Mouse (Mus musculus) hindbrain, embryonic 10.5 days (tissue): ENCODE measurements around the gene Polr3gl. TPM values are rescaled to one million over a fixed set of nuclear protein-coding genes. Genes with fewer than 3 reads are reported as not detected.

Experiments
- DNase-seq: peaks from one replicate; pipeline ENCODE4 v3.0.0-alpha.2; 2017; ENCODE audit warnings: low spot score
- H3K27ac ChIP-seq: fragments of 300-500 bp; sonication (generic); 2 replicates; pipeline ENCODE4 v1.5.1; 2016; ENCODE audit warnings: mild to moderate bottlenecking, moderate library complexity
- H3K27me3 ChIP-seq: fragments of 300-500 bp; sonication (generic); 2 replicates; pipeline ENCODE4 v1.6.1; 2016; ENCODE audit warnings: mild to moderate bottlenecking; ENCODE audit not compliant: poor library complexity, insufficient read depth, severe bottlenecking
- H3K36me3 ChIP-seq: fragments of 300-500 bp; sonication (generic); 2 replicates; pipeline ENCODE4 v1.6.1; 2016; ENCODE audit warnings: mild to moderate bottlenecking, moderate library complexity
- H3K4me1 ChIP-seq: fragments of 300-500 bp; sonication (generic); replicated peaks from 2 replicates; pipeline ENCODE4 v1.6.1; 2016; ENCODE audit warnings: mild to moderate bottlenecking
- H3K4me3 ChIP-seq: fragments of 300-500 bp; sonication (generic); 2 replicates; pipeline ENCODE4 v1.5.1; 2016; ENCODE audit warnings: mild to moderate bottlenecking, moderate library complexity
- H3K9me3 ChIP-seq: fragments of 300-500 bp; sonication (generic); 2 replicates; pipeline ENCODE4 v1.6.1; 2016; ENCODE audit warnings: mild to moderate bottlenecking, moderate library complexity
- whole genome bisulfite sequencing: fragments of 180-500 bp; shearing (Covaris S2); methylation state at CpG from one replicate; pipeline ENCODE4 v1.1.7; 2016; 5-methylcytosine and 5-hydroxymethylcytosine counted together
- polyA plus RNA-seq: library from polyadenylated mRNA; unstranded; fragments of >200 nt; fragmentation: Nextera tagmentation; extraction: Ambion mirVana; gene quantifications from 2 replicates; pipeline ENCODE4 v1.2.1, GENCODE M21; 2016

Gene Polr3gl
- polyA plus RNA-seq, 1 experiment from 2014 or later: 29.4 TPM

- 76% methylated on average over 8 of the region's 8 CpGs for WGBS
- Histone ChIP-seq H3K4me1 (peaks cover 56% of the 10 kb centered on the region), H3K27me3 (no peaks in the 10 kb centered on the region), H3K27ac (peak overlapping the region; percentile 47; the same call in 1 of the 2 replicates), H3K36me3 (no peaks in the 10 kb centered on the region), H3K9me3 (no peaks in the 10 kb centered on the region), H3K4me3 (no peak overlapping the region)
- DNase-seq: no peak
Observed at GRCm38 (mm10) chr3:96575272-96575984, 18.6 kb downstream of the Polr3gl start.

DNA sequence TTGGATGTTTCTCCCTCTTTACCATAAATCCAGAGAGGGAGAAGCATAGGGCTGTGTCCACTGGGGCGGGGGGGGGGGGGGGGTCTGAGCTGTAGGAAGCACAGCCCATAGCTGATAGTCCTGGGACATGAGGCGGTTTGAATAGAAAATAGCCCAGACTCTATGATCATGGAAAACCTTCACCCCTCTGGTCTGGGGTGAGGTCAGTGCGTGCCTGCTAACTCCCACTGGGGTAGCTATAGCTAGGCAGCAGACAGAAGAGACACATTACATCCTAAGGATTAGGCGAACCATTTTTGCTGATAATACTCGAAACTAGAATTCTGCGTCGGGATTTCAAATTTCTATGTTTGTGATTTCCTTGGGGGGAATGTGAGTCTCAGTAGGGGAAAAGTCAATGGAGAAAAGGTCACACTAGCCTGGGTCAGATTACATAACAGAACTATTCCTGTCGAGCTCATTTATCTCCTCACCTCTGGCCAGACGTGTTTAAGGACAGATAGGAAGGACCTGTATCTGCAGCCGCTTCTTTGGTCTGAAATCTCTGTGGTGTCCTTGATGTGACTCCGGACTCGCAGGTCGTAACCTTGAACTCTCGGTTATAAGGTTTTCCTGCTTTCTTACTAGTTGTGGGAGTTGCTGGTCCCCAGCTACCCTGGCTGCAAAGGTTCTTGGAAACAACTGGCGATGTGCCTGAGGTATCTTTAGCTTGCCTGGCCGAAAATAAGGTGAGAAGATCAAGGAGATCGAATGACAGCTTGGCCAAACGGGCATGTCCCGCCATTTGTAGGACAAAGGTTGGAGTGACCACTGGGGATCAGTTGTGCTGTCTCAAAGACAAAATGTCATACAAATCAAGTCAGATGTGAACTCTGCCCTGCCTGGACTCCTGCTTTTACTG lies 20.1 kb downstream of the Polr3gl start:
- H3K9me3 ChIP-seq: no peaks in the 10 kb centered on the region
- H3K4me1 ChIP-seq: peaks cover 51% of the 10 kb centered on the region
- 72% methylated on average over 19 of the region's 19 CpGs for WGBS
- H3K4me3 ChIP-seq: no peak overlapping the region
- no peak overlapping the region for H3K27ac ChIP-seq
- no peaks in the 10 kb centered on the region for H3K27me3 ChIP-seq
- H3K36me3 ChIP-seq: no peaks in the 10 kb centered on the region
- no peak for DNase-seq

- Histone ChIP-seq H3K36me3 (no peaks in the 10 kb centered on the region), H3K4me1 (peaks cover 46% of the 10 kb centered on the region), H3K27me3 (no peaks in the 10 kb centered on the region), H3K9me3 (no peaks in the 10 kb centered on the region), H3K27ac (0 out of 2 replicates have a peak overlapping the region, but pooled peaks have one; percentile 35), H3K4me3 (no peak overlapping the region)
- WGBS: 79% methylated on average over 16 of the region's 16 CpGs
- no peak for DNase-seq
Observed at GRCm38 (mm10) chr3:96571896-96572698, 21.9 kb downstream of the Polr3gl start.

- WGBS: 71% methylated on average over 2 of the region's 2 CpGs
- no peaks in the 10 kb centered on the region for H3K27me3 ChIP-seq
- no peak overlapping the region for H3K27ac ChIP-seq
- no peaks in the 10 kb centered on the region for H3K36me3 ChIP-seq
- no peaks in the 10 kb centered on the region for H3K9me3 ChIP-seq
- H3K4me1 ChIP-seq: peaks cover 38% of the 10 kb centered on the region
- H3K4me3 ChIP-seq: no peak overlapping the region
- no peak for DNase-seq
Observed at GRCm38 (mm10) chr3:96571336-96571735, 22.6 kb downstream of the Polr3gl start.

- 80% methylated on average over 7 of the region's 7 CpGs for WGBS
- no peaks in the 10 kb centered on the region for H3K36me3 ChIP-seq
- DNase-seq: no peak
- no peak overlapping the region for H3K27ac ChIP-seq
- H3K9me3 ChIP-seq: no peaks in the 10 kb centered on the region
- no peak overlapping the region for H3K4me3 ChIP-seq
- H3K4me1 ChIP-seq: peaks cover 31% of the 10 kb centered on the region
- no peaks in the 10 kb centered on the region for H3K27me3 ChIP-seq
Observed at GRCm38 (mm10) chr3:96570643-96571042, 23.3 kb downstream of the Polr3gl start.

DNA sequence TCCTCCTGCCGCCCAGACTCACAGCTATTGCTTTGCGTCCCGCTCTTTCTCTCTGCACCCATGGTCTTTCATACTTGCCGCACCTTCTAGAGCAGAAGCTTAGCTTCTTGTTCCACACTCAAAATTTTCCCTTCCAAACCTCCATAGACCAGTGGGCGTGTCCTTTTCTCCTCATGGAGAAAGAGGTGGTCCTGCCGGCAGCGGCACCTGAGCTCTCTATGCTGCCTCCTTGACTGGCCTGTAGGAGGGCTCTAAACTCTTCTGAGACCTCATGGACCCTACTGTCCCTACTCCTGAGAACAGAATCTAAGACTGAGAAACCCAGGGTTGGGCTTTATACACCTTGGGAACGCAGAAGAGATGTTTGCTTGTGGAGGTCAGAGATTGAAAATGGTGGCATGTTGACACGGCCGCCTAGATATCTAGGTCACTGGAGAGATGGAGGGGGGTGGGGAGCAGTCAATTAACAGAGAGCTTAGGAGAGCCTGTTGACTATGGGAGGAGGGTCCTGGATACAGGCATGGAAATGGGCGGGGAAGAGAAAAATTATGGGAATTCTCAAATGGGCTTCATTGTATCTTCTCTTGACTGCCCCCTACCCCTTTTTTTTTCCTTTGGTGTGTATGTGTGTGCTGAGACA lies 23.9 kb downstream of the Polr3gl start:
- Histone ChIP-seq H3K4me1 (peaks cover 26% of the 10 kb centered on the region), H3K36me3 (no peaks in the 10 kb centered on the region), H3K27me3 (no peaks in the 10 kb centered on the region), H3K9me3 (no peaks in the 10 kb centered on the region), H3K4me3 (no peak overlapping the region), H3K27ac (no peak overlapping the region)
- whole genome bisulfite sequencing: 87% methylated on average over 11 of the region's 11 CpGs
- no peak for DNase-seq

DNA sequence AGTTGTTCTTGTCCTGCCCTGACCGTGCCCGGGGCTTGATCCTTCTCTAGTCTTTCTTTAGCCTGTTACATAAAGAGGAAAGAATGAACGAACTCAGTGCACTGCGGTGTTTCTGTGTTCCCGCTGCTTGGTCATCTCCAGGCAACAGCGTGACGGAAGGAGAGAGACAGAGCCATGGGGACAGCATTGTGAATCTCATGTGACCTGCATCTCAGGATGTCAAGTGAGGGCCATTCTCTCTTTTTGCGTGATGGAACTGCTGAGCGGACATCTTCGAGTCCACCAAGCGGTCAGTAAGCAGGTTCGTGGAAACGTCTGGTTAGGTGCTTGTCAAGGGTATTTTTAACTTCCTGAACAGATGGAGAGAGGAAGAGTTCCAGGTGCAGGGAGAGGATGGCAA lies 24.5 kb downstream of the Polr3gl start:
- no peaks in the 10 kb centered on the region for H3K9me3 ChIP-seq

DNA sequence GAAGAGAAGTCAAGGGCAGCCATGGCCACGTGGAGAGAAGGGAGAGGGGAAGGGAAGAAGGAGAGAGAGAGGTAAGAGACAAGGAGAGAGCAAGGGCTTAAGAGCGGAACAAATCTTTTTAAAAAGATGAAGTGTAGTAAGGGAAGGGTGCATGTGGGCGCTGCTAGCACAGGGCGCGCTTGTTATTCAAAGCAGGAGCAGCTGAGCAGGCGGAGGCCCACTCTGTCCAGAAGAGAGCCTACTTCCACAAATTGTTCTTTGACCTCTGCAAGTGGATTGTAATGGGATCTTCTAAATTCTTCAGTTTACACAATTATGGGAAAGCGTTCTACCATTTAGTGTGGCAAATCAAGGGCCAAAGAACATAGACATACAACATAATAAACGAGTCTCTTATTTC lies 25.4 kb downstream of the Polr3gl start:
- Histone ChIP-seq H3K27me3 (no peaks in the 10 kb centered on the region), H3K4me3 (no peak overlapping the region), H3K9me3 (no peaks in the 10 kb centered on the region), H3K27ac (no peak overlapping the region), H3K4me1 (peaks cover 25% of the 10 kb centered on the region), H3K36me3 (no peaks in the 10 kb centered on the region)
- WGBS: 78% methylated on average over 8 of the region's 8 CpGs
- DNase-seq: no peak

More for the DNA sequence above, 24.5 kb downstream of the Polr3gl start:
- DNase-seq: no peak
- WGBS: 88% methylated on average over 13 of the region's 13 CpGs
- Histone ChIP-seq H3K27ac (no peak overlapping the region), H3K4me3 (no peak overlapping the region), H3K4me1 (peaks cover 25% of the 10 kb centered on the region), H3K27me3 (no peaks in the 10 kb centered on the region), H3K36me3 (no peaks in the 10 kb centered on the region)

GRCm38 (mm10) chr3:96566661-96567450 lies 27.1 kb downstream of the Polr3gl start:
- Histone ChIP-seq H3K4me1 (peaks cover 22% of the 10 kb centered on the region), H3K4me3 (no peak overlapping the region), H3K27ac (no peak overlapping the region), H3K9me3 (no peaks in the 10 kb centered on the region), H3K36me3 (no peaks in the 10 kb centered on the region), H3K27me3 (no peaks in the 10 kb centered on the region)
- 92% methylated on average over 8 of the region's 8 CpGs for WGBS
- no peak for DNase-seq

GRCm38 (mm10) chr3:96565105-96565504 lies 28.9 kb downstream of the Polr3gl start:
- Histone ChIP-seq H3K27me3 (no peaks in the 10 kb centered on the region), H3K27ac (no peak overlapping the region), H3K36me3 (peaks cover 14% of the 10 kb centered on the region), H3K4me1 (peaks cover 35% of the 10 kb centered on the region), H3K4me3 (no peak overlapping the region), H3K9me3 (no peaks in the 10 kb centered on the region)
- DNase-seq: no peak
- 85% methylated on average over 3 of the region's 3 CpGs for WGBS

DNA sequence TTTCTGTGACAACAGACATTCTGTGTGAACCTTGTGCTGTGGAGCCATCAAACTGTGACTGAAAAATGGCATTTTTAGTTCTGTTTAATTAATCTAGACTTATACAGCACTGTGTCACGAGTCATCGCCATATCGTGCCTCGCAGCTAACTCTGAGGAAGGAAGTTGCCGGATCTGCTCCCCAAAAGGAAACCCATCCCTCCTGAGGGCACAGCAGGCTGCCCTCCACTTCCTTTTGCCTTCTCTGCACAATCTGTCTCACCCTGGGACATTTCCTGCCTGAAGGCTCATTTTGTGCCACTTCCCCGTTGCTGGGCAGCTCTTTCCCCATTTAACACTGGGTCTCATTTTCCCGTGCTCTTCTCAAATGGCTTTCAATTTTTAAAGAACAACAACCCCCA lies 29.3 kb downstream of the Polr3gl start:
- Histone ChIP-seq H3K4me1 (peaks cover 38% of the 10 kb centered on the region), H3K9me3 (no peaks in the 10 kb centered on the region), H3K27me3 (no peaks in the 10 kb centered on the region), H3K4me3 (no peak overlapping the region), H3K36me3 (peaks cover 18% of the 10 kb centered on the region), H3K27ac (peak overlapping the region; percentile 53; the same call in 1 of the 2 replicates)
- 69% methylated on average over 7 of the region's 7 CpGs for WGBS
- no peak for DNase-seq
